Mouse (Mus musculus) heart, embryonic 11.5 days (tissue): ENCODE measurements at regions not wholly inside any gene's neighbourhood (a gene's known extent, or its start where the extent isn't known, plus 50 kb on each side); places are given as distances from the start of the nearest gene placed in this dataset.

Experiments used
- ATAC-seq: fragments of 200-750 bp; cut with Nextera tagmentation; replicated peaks from 2 replicates; pipeline ENCODE4 v1.8.0; 2017; ENCODE audit warnings: moderate library complexity; ENCODE audit not compliant: insufficient number of reproducible peaks, low FRiP score, low TSS enrichment
- H3K27ac ChIP-seq: fragments of 300-500 bp; sonication (generic); 2 replicates; pipeline ENCODE4 v1.5.1; 2014; ENCODE audit warnings: mild to moderate bottlenecking, low read depth, low read length
- H3K27me3 ChIP-seq: fragments of 300-500 bp; sonication (generic); 2 replicates; pipeline ENCODE4 v1.6.1; 2014; ENCODE audit warnings: mild to moderate bottlenecking, low read length, mixed read lengths; ENCODE audit not compliant: control insufficient read depth, insufficient read depth
- H3K36me3 ChIP-seq: fragments of 300-500 bp; sonication (generic); 2 replicates; pipeline ENCODE4 v1.6.1; 2014; ENCODE audit warnings: mild to moderate bottlenecking, low read length, moderate library complexity, mixed read lengths; ENCODE audit not compliant: control insufficient read depth, insufficient read depth
- H3K4me1 ChIP-seq: fragments of 300-500 bp; sonication (generic); 2 replicates; pipeline ENCODE4 v1.6.1; 2014; ENCODE audit warnings: low read length; ENCODE audit not compliant: control insufficient read depth, insufficient read depth
- H3K4me2 ChIP-seq: fragments of 300-500 bp; sonication (generic); 2 replicates; pipeline ENCODE4 v1.6.1; 2014; ENCODE audit warnings: mild to moderate bottlenecking, moderate library complexity
- H3K4me3 ChIP-seq: fragments of 300-500 bp; sonication (generic); 2 replicates; pipeline ENCODE4 v1.5.1; 2014; ENCODE audit warnings: low read depth, low read length
- H3K9ac ChIP-seq: fragments of 300-500 bp; sonication (generic); 2 replicates; pipeline ENCODE4 v1.6.1; 2014; ENCODE audit warnings: mild to moderate bottlenecking, low read depth, low read length, moderate library complexity
- H3K9me3 ChIP-seq: fragments of 300-500 bp; sonication (generic); replicated peaks from 2 replicates; pipeline ENCODE4 v1.6.1; 2016; ENCODE audit warnings: low read length; ENCODE audit not compliant: control insufficient read depth
- WGBS: fragments of 180-500 bp; shearing (Covaris S2); extraction: QIAGEN DNeasy Blood & Tissue Kit; methylation state at CpG from one replicate; pipeline ENCODE4 v1.1.7; 2014; ENCODE audit not compliant: insufficient replicate concordance; 5-methylcytosine and 5-hydroxymethylcytosine counted together

GRCm38 (mm10) chr16:95868896-95869295 lies 121.9 kb downstream of the Psmg1 start:
- Histone ChIP-seq H3K4me3 (no peak overlapping the region), H3K4me2 (no peak overlapping the region), H3K36me3 (no peaks in the 10 kb centered on the region), H3K27ac (no peak overlapping the region), H3K9me3 (no peaks in the 10 kb centered on the region), H3K27me3 (no peaks in the 10 kb centered on the region), H3K9ac (no peak overlapping the region), H3K4me1 (peaks cover 3% of the 10 kb centered on the region; the same call in 1 of the 2 replicates)
- ATAC-seq = no peak
- WGBS = 89% methylated on average over 1 of the region's 1 CpGs

GRCm38 (mm10) chr16:95867516-95867915 lies 123.2 kb downstream of the Psmg1 start:
- H3K4me2 ChIP-seq = no peak overlapping the region
- H3K9ac ChIP-seq = no peak overlapping the region
- peaks cover 7% of the 10 kb centered on the region; the same call in 1 of the 2 replicates for H3K4me1 ChIP-seq
- no peaks in the 10 kb centered on the region for H3K36me3 ChIP-seq
- 78% methylated on average over 9 of the region's 9 CpGs for WGBS
- H3K27ac ChIP-seq = no peak overlapping the region
- no peak overlapping the region for H3K4me3 ChIP-seq
- no peaks in the 10 kb centered on the region for H3K9me3 ChIP-seq
- ATAC-seq = no peak
- no peaks in the 10 kb centered on the region for H3K27me3 ChIP-seq

- Histone ChIP-seq H3K9me3 (no peaks in the 10 kb centered on the region), H3K9ac (no peak overlapping the region), H3K27ac (no peak overlapping the region), H3K4me1 (peaks cover 9% of the 10 kb centered on the region; the same call in 1 of the 2 replicates), H3K4me3 (no peak overlapping the region), H3K4me2 (no peak overlapping the region), H3K36me3 (no peaks in the 10 kb centered on the region), H3K27me3 (no peaks in the 10 kb centered on the region)
- ATAC-seq = no peak
- 78% methylated on average over 1 of the region's 1 CpGs for whole genome bisulfite sequencing
Observed at GRCm38 (mm10) chr16:95866866-95867420, 123.8 kb downstream of the Psmg1 start.

DNA sequence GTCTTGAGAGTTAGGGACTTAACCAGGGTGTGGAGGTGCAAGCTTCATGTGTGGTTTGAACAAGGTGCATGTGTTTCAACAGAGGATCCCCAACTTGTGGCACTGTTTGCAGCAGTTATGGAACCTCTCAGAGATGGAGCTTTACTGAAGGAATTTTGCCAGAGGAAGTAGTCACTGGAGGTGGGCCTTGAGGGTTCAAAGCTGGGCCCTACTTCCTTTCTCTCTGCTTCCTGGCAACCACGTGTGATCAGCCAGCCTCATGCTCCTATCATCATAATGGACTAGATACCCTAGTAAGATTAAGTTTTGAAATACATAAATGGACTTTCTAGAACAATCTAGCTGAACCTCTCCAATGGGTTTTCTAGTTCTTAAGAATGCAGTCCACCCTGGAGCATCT lies 125.2 kb downstream of the Psmg1 start:
- no peak for ATAC-seq
- Histone ChIP-seq H3K27me3 (no peaks in the 10 kb centered on the region), H3K36me3 (no peaks in the 10 kb centered on the region), H3K4me2 (no peak overlapping the region), H3K9ac (no peak overlapping the region), H3K27ac (no peak overlapping the region), H3K4me1 (peaks cover 11% of the 10 kb centered on the region; the same call in 1 of the 2 replicates), H3K9me3 (no peaks in the 10 kb centered on the region), H3K4me3 (no peak overlapping the region)
- WGBS = 79% methylated on average over 1 of the region's 1 CpGs

DNA sequence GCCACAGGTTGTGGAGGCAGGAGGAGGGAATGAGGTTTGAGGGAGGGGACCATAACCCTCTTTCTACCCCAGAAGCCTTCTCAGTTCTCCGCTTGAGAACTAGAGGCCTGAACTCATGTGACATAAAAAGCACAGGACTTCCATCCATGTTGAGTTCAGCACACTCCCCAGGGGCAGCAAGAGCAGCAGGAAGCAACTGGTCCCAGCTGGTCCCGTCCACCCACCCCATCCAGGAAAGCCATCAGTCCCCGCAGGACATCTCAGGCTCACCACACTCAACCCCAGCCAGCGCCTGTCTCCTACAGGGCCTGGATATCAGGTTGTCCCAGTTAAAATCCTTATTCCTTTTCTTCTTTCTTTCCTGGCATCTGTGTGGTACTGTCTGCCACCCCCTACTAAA lies 126.1 kb downstream of the Psmg1 start:
- WGBS = 76% methylated on average over 4 of the region's 4 CpGs
- Histone ChIP-seq H3K9ac (no peak overlapping the region), H3K27me3 (no peaks in the 10 kb centered on the region), H3K27ac (no peak overlapping the region), H3K36me3 (no peaks in the 10 kb centered on the region), H3K9me3 (no peaks in the 10 kb centered on the region), H3K4me2 (no peak overlapping the region), H3K4me1 (peaks cover 9% of the 10 kb centered on the region; the same call in 1 of the 2 replicates), H3K4me3 (no peak overlapping the region)
- ATAC-seq = no peak

- no peaks in the 10 kb centered on the region for H3K36me3 ChIP-seq
- H3K27ac ChIP-seq = no peak overlapping the region
- no peak overlapping the region for H3K9ac ChIP-seq
- no peaks in the 10 kb centered on the region for H3K27me3 ChIP-seq
- H3K4me2 ChIP-seq = no peak overlapping the region
- H3K9me3 ChIP-seq = no peaks in the 10 kb centered on the region
- 71% methylated on average over 13 of the region's 13 CpGs for WGBS
- ATAC-seq = no peak
- H3K4me1 ChIP-seq = peaks cover 9% of the 10 kb centered on the region; the same call in 1 of the 2 replicates
- no peak overlapping the region for H3K4me3 ChIP-seq
Observed at GRCm38 (mm10) chr16:95864106-95864505, 126.7 kb downstream of the Psmg1 start.

GRCm38 (mm10) chr16:95863565-95863964 lies 127.2 kb downstream of the Psmg1 start:
- no peak overlapping the region for H3K9ac ChIP-seq
- no peaks in the 10 kb centered on the region for H3K27me3 ChIP-seq
- no peak overlapping the region for H3K4me2 ChIP-seq
- H3K9me3 ChIP-seq = no peaks in the 10 kb centered on the region
- H3K36me3 ChIP-seq = no peaks in the 10 kb centered on the region
- no peak overlapping the region for H3K4me3 ChIP-seq
- peak overlapping the region; percentile 69; the same call in 1 of the 2 replicates for H3K27ac ChIP-seq
- WGBS = 80% methylated on average over 4 of the region's 4 CpGs
- no peak for ATAC-seq
- peaks cover 9% of the 10 kb centered on the region; the same call in 1 of the 2 replicates for H3K4me1 ChIP-seq

GRCm38 (mm10) chr16:95862621-95863020 lies 128.1 kb downstream of the Psmg1 start:
- Histone ChIP-seq H3K9ac (no peak overlapping the region), H3K4me2 (no peak overlapping the region), H3K27me3 (no peaks in the 10 kb centered on the region), H3K4me3 (no peak overlapping the region), H3K36me3 (no peaks in the 10 kb centered on the region), H3K9me3 (no peaks in the 10 kb centered on the region), H3K4me1 (peaks cover 9% of the 10 kb centered on the region; the same call in 1 of the 2 replicates), H3K27ac (peak overlapping the region; percentile 69)
- ATAC-seq = no peak
- WGBS = 51% methylated on average over 3 of the region's 3 CpGs

DNA sequence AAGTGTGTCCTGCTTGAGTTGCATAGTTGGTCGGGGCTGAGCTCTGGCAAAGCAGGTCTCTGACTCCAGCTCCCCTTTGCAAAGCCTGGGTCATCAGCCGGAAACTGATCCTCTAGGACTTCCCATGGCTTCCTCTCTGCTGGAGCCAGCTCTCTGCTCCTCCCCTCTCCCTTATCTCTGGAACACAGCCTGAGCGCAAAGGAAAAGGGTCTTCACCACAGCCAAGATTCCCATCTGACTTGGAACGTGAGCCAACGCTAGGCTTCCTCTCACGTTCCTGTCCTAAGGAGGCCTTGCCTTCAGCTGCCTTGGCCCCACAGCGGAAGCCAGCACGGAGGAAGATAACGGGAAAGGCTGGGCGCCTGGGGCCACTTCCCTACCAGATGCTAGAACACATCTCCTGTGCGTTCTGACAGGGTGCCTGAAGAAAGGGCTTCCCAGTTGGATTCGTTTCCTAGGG lies 129.5 kb downstream of the Psmg1 start:
- no peak overlapping the region for H3K4me2 ChIP-seq
- peak overlapping the region; percentile 69; the same call in 1 of the 2 replicates for H3K27ac ChIP-seq
- no peaks in the 10 kb centered on the region for H3K9me3 ChIP-seq
- no peak overlapping the region for H3K4me3 ChIP-seq
- ATAC-seq = peak; percentile 75
- H3K36me3 ChIP-seq = no peaks in the 10 kb centered on the region
- WGBS = 36% methylated on average over 12 of the region's 12 CpGs
- no peaks in the 10 kb centered on the region for H3K27me3 ChIP-seq
- H3K4me1 ChIP-seq = peaks cover 9% of the 10 kb centered on the region; the same call in 1 of the 2 replicates
- no peak overlapping the region for H3K9ac ChIP-seq
